Mouse (Mus musculus) E14TG2a.4 (cell line): Measurements from ENCODE around the gene Med16.

ENCODE experiments used
- CTCF ChIP-seq: conservative IDR thresholded peaks from 2 replicates; pipeline ENCODE4 v1.5.1; 2014; ENCODE audit warnings: low read length
- NANOG ChIP-seq: IDR thresholded peaks from 2 replicates; pipeline ENCODE4 v1.6.1; 2014; ENCODE audit warnings: borderline replicate concordance, low read length, mixed read lengths
- POU5F1 ChIP-seq: IDR thresholded peaks from 2 replicates; pipeline ENCODE4 v1.6.1; 2014; ENCODE audit warnings: low read length, borderline replicate concordance

DNA sequence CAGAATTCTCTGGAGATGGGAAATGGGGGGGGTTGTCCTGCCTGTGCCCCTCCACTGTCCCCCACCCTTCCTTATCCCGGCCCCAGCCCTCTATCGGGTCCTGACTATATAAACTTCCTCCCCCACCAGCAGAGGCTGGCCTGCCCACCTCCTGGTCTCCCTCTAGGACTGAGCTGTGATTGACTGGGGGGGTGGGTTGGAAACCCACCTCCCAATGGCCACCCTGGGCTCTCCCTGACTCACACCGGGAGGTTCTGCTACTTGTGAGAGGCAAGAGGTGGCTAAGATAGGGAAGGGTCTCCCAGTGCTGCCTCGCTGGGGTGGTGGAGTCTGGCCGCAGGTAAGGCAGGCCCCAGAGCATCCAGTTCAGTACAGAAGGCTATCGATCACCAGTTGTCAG is 38.8 kb upstream of the Med16 start:
- no peak for TF ChIP-seq CTCF
- TF ChIP-seq NANOG: no peak
- TF ChIP-seq POU5F1: no peak
